Mouse (Mus musculus): ENCODE data around the gene Hsf4.
"Not testable (repeated sequence)": the region's sequence is repeated elsewhere in the genome, so short reads cannot be mapped to it uniquely, and the experiment has no call there.

- peak; percentile 52 for TF ChIP-seq CTCF (IDR thresholded peaks at IDR 0.05)
- TF ChIP-seq POLR2A, EP300 (IDR thresholded peaks at IDR 0.05; ENCODE audit: insufficient read depth, low read depth, low read length): not testable (repeated sequence)
These were observed 22.2 kb downstream of the Hsf4 start for GRCm38 (mm10) chr8:105291802-105292201.
